Mouse (Mus musculus): ENCODE results near the gene Phf13.

Gene Phf13

DNA sequence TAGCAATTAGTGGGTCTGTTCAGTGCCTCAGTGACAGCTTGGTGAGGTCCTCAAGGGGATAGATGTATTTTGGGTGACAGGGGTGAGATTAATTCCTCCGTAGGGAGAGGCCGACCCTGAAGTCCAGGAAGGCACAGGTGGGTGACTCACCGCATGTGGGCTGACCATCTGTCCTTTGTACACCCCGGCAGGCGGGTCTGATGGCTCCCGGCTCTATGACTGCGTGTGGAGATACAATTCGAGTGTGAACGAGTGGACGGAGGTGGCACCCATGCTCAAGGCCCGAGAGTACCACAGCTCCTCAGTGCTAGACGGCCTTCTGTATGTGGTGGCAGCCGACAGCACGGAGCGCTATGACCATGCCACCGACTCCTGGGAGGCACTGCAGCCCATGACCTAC, 16.1 kb upstream of the Phf13 start:
- DNase-seq, result no peak

DNA sequence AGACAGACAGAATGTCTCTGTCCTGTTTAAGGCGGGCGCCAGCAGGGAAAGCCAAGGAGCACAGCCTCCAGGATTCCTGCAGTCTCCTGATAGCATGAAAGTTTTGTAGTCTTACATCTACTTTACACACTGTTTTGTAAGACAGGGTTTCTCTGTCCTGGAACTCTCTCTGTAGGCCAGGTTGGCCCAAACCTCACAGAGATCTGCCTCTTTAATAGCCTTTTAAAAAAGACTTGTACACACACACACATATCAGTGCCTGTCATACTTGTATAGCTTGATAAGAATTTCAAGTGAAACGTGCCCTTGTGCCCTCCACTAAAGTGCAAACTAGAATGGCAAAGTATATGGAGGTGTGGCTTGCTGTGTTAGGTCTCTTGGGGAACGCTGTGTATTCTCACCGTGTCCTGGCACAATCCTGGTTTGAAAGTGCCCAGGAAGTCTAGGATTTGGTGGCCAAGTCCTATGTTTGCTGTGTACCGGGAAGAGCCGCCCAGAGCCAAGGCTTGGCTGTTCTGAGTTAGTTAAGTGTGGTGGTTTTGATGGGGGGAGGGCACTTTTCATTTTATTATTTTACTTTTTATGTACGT, 15.2 kb upstream of the Phf13 start:
- DNase-seq, result no peak

DNA sequence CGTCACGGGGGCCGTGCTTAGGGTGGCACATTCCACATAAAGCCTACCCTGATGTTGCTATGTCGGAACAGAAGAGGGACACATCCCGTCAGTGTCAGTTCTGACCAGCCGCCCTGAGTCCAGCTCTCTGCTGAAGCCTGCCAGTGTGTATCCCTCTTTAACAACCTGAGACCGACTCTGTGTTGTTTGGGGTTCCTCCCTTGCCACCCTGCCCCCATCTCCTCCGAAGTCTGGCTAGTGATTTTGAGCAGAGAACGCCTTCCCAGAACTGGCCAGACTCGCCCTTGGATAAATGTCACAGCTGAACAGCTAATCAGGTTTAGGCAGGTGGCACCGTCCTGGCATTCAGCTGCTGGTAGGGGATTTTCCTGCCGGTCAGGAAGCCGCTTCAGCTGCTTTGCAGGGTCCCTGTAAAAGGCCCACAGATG, 14.7 kb upstream of the Phf13 start:
- DNase-seq, result peak; percentile 59

DNA sequence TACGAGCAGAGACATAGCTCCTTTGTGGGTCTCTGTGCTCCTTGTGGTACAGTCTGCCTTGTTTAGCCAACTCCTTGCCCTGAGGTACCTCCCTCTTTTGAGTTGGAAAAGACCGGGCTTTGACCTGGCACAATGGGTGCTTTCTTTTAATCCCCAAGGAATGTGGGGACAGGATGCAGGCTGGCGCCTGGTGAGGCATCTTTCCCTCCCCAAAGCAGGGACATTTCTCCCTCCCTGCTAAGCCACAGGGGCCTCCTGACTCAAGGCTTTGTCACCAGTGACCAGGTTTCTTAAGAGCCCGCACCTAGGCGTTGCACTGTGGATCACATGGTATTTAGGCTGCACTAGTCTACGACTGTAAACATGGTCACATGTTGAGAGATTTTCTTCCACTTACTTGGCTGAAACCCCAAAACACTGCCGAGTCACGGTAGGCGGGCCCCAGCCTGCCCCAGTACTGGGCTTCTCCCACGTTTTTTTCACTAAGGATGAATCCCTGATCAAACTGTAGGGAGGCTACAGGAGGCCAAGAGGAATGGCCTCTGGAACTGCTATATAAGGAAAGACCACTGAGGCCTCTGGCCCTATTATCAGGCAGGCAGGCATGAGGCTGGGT, 14.1 kb upstream of the Phf13 start:
- DNase-seq, result peak; percentile 79

DNA sequence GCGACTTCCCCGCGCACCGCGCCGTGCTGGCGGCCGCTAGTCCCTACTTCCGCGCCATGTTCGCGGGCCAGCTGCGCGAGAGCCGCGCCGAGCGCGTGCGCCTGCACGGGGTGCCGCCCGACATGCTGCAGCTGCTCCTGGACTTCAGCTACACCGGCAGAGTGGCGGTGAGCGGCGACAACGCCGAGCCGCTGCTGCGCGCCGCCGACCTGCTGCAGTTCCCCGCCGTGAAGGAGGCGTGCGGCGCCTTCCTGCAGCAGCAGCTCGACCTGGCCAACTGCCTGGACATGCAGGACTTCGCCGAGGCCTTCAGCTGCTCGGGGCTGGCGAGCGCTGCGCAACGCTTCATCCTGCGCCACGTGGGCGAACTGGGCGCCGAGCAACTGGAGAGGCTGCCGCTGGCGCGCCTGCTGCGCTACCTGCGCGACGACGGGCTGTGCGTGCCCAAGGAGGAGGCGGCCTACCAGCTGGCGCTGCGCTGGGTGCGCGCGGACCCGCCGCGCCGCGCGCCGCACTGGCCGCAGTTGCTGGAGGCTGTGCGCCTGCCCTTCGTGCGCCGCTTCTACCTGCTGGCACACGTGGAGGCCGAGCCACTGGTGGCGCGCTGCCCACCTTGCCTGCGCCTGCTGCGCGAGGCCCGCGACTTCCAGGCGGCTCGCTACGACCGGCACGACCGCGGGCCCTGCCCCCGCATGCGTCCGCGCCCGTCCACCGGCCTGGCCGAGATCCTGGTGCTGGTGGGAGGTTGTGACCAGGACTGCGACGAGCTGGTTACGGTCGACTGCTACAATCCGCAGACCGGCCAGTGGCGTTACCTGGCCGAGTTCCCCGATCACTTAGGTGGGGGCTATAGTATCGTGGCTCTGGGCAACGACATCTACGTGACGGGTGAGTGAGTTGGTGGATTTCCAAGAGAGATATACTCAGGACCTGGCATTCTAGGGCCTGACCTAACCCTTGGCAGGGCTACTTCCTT, 13.3 kb upstream of the Phf13 start:
- DNase-seq, result peak; percentile 60

DNA sequence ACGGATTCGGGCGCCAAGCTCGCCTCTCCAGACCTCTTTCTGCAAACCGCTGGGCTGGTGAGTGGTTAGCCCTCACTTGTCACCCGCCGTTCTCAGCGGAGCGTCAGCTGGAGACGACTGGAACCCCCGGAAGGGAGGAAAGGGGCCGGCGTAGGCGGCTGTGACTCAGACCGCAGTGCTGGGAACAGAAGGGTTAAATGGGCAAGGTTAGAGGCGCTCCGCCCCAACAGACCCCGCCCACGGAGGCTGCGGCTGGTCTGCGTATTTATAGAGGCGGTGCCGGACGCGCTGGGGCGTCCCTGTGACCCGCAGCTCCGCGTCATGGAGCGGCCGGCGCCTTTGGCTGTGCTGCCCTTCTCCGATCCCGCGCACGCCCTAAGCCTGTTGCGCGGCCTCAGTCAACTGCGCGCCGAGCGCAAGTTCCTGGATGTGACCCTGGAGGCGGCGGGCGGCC, 12.6 kb upstream of the Phf13 start, which contains the start of gene Klhl21:
Gene Klhl21 (plus strand): TSS at position 182 of the 454 bp plus-strand sequence.
- peak; percentile 95 for DNase-seq

DNA sequence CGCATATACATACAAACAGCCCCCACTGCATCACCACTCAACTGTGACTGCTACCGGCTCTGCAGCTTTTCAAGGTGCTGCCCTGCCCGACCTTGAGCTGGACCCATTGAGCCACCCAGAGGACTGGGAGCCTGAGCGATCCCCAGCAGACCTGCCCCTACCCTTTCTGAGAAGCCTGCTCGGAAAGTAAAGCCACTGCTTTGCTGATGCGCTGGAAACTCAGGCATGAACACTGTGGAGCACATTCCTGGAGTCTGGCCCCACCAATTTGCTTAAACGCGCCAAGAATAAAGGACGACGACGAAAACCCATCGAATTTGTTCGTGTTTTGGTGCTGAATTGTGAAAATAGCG, 12.1 kb upstream of the Phf13 start:
- DNase-seq, result no peak

DNA sequence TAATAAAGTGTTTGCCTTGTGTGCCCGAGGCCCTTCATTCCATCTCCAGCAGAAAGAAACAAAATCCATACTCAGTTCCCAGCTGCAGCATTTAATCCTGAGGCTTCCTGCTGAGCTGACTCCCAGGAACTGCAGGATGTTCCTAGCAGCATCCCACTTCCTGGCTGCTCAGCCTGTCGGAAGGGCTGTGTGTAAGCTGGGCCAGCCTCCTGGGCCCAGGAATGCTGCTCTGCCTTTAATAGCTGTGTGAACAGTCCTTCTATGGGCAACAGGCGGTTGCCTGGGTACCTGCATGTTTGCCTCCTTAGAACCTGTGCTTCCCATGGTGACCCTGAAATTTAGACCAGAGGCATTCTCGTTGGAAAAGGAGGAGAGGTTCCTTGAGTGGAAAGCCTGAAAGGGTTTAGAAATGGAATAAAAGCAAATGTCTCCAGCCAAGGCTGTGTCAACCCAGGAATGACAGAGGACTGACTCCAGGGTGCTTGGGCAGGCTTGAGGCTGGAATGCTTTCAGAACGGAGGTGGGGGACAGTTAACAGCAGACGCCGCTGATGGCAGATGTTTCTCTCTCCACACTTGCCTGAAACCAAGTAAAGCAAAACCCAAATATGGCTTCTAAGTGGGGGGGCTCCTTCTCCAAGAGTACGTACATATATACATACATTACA, 11.6 kb upstream of the Phf13 start:
- no peak for DNase-seq

DNA sequence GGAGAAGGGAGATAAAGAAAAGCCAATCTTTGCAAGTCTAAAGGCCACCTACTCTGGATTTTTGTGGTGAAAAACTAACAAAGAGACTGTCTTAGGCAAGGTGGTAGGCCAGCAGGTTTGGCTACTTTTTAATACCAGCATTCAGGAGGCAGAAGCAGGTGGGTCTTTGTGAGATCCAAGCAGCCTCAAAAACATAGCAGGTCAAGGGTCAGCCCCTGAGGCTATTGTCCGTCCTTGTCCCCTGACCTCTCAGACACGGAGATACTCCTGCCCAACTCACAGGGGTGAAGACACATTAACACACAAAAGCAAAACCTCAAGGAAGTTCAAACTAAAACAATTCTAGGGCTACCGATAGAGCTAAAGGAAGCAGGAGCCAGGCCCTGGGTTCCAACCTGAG, 10.8 kb upstream of the Phf13 start:
- no peak for DNase-seq

DNA sequence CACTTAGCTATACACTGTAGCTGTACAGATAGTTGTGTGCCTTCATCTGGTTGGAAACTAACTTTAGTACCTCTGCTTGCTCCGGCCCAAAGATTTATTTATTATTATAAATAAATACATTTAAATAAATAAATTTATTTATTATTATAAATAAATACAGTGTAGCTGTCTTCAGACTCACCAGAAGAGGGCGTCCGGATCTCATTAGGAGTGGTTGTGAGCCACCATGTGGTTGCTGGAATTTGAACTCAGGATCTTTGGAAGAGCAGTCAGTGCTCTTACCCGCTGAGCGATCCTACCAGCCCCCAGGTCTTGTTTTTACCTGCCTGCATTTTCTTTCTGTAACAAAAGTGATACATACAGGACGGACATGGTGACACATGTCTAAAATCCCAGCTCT, 10.1 kb upstream of the Phf13 start:
- DNase-seq, result no peak

DNA sequence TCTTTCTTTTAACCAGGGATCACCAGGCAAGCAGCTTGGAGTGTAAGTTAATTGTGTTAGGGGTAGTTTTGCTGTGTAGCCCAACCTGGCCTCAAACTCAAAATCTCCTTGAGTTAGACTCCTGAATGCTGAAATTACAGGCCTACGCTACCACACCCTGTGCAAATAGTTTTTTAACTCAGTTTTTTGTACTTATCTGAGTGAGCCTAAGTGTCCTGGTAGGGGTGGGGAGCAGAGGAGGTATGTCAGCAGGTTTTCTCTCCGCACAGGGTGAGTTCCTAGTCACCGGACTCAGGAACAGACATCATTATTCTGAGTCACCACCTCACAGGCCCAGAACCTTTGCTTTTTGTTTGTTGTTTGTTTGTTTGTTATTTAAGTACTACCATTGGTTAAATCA, 6.0 kb upstream of the Phf13 start:
- no peak for DNase-seq

DNA sequence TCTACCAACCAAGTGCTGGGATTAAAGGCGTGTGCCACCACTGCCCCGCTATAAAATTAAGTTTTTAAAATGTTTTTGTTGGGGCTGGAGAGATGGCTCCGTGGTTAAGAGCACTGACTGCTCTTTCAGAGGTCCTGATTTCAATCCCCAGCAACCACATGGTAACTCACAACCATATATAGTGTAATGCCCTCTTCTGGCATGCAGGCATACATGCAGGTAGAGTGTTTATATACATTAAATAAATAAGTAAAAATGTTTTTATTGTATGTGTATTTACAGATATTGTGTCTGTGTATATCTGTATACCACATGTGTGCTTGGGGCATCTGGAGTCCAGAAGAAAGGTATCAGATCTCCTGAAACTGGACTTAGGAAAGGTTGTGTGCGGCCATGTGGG, 5.3 kb upstream of the Phf13 start:
- DNase-seq, result no peak

DNA sequence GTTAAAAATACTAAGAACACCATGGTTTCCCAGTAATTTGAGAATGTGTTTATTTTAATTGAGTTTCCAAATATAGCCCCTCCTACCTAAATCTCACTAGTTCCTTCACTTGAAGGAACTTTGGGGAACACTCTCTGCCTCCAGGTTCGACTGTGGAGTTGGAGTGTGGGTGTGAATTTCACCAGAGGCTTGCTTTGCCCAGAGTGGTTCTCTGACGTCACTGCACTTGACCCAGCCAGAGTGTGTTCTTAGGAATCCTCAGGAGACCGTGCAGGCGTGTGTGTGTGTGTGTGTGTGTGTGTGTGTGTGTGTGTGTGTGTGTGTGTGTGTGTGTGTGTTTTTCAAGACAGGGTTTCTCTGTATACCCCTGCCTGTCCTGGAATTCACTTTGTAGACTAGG, 4.8 kb upstream of the Phf13 start:
- DNase-seq, result no peak

DNA sequence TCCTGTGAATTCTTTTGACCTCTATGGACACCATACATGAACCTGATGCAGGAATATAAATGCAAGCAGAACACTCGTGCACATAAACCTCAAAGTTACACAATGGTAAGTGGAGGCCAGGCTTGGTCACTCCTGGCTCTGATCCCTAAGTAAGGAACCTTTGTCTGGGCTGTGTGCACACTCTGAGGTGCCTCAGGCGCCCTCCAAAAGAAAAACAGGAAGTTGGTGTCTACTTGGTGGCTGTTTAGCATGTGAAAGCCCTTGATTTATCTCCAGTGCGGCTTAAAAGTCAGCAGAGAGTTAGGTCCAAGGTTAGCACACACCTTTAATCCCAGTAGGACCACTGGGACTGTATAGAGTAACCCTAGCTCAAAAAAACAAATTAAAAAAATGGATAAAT, 3.4 kb upstream of the Phf13 start:
- DNase-seq, result no peak

DNA sequence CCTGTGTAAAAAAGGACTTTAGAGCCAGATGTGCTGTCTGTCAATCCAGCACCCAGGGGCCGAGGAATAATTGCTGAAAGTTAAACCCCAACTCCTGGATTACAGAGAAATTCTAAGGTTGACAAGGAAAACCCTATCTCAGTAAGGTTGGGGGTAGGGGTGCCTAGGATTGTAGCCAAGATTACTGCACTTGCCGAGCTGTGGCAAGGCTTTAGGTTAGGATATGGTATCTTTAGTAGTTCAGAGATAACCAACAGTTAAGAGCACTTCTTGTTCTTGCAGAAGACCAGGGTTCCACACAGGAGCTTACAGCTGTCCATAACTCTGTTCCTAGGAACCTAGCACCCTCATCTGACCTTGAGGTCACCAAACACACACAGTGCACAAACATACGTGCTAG, 1.6 kb upstream of the Phf13 start:
- no peak for DNase-seq

DNA sequence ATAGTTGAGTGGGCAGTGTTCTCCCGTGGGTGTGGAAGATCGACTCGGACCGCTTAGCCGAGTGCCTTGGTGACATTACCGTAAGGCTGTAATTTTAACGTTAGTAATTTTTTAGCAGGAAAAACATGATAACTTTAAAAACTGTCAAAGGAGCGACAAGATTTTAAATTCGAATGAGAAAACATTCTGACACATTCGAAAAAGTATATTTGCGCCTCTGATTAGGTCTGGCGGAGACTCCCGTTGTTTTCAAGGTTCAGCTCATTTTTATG, 829 bp upstream of the Phf13 start:
- DNase-seq, result no peak

DNA sequence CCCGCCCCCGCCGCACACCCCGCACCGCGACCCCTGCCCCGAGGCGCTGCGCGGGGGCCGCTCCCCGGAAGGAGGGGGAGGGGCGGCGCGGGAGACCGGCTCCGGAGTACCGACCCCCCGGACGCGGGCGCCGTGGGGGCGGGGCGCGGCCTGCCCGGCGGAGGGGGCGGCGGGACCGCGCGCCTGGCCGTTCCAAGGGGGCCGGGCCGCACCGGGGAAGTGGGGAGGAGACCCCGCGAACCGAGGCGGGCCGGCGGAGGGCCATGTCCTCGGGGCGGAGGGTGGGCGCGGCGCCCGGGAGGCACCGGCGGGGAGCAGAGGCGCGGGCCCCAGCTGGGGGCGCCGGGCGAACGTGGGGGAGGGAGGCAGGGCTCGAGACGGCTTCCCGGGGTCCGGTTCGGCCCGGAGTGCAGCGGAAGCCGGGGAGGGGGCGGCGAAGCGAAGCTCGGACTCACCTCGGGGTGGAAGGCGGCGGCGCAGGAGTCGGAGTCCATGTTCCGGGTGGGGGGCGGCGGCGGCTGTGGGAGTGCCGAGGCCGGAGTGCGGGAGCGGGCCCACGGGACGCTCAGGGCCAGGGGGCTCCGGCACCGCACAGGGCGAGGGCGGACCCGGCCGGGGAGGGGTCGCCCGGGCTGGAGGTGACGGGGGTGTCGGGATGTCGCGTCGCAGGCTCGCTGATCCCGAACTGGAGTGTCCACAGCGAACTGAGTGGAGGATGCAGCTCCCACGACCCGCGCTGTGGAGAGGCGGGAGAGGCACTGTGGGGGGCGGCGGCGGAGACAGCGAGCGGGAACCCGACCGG, 486 bp downstream of the Phf13 start:
- DNase-seq, result no peak

DNA sequence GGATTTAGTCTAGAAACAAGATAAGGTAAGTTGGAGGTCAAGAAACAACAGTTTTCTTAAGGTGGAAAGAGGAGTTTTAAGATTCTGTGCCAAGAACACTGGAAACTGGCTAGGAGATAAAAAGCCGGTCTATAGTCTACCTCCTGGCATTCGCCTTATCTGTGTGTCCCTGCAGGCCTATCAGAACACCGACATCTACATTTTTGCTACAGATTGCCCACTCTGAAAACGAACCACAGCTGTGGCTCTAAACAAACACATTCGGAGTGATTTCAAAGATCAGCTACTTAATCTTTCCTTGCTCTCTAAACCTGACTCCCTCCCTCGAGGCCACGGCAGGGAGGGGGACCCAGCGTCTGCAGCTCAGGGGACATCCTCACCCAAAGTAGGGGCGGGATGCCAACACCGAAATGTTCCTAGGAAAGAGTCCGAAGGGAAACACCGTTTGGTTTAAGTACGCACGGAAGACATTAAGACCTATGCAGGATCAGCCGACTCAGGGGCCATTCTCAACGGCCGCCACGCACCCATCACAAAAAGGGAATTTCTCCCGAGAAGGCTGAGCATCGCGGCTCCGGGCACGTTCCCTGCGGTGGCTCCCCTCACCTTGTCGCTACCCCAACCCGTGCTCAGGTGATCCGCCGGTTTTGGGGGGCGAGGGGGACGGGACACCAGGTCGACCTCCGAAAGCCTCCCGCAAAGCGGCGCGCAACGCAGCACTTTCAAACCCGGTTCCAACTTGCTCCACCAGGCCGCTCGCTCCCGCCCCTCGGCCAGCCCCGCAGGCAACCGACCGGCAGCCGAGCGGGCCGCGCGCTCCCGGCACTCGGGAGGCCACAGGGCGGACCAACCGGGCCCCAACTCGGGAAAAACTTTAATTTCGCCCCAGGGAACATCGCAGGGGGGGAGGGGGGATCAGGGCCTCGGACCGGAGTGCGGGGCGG, 1.6 kb downstream of the Phf13 start:
- peak; percentile 44 for DNase-seq

DNA sequence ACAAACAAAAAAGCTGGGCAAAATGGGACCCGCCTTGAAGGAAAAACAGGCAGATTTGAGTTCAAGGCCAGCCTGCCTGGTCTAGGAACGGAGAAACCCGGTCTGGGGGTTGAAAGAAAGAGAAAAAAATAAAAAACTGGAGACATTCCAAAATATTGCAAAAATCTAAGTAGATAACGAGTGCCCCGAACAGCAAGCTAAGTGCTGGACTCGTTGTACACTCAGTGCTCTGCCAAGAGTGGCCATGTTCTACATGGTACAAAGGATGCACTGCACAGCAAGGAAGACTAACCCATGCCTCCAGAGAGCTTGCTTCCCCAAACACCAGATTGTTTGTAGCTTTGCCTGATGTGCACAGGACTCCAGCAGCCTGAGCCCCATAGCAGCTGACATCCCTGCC, 3.0 kb downstream of the Phf13 start:
- no peak for DNase-seq

DNA sequence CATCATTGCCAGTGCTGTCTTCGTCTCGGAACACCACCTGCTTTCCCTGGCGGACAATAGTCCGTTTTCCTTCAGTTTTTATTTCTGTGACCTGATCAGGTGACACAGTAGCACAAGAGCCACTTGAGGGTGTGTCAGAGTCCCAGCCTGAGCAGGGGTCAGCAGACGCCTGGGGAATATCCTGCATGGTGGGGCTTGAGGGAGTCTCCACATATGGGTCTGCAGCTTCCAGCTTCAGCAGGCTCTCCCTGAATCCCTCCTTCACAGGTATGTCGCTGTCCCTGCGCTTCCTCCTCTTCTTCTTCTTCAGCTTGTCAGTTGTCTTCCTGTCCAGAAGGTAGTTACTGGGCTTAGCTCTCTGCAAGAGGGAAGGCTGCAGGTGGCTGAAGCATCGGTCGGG, 4.0 kb downstream of the Phf13 start:
- DNase-seq, result no peak

DNA sequence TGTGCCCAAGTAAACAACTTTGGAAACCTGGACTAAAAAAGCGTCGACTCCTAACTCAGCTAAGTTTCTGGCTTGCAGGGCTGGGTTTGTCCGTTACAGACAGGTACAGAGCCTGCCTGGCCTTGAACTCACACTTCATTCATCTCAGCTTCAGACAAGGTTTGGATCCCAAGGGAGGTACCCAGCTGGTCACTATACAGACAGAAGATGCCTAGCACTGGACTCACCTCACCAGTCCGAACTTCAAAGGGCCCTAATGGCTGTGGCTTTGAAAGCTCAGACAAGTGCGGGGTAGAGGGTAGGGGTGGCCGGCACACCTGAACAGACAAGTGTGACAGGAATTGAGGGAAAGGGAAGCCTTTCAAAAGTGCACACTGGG, 7.0 kb downstream of the Phf13 start:
- no peak for DNase-seq

Measured in liver (tissue).